Mouse (Mus musculus): ENCODE results near the gene Dmrtb1. TPM values are rescaled to one million over a fixed set of nuclear protein-coding genes. Genes with fewer than 3 reads are reported as not detected.
A peak's percentile ranks its signal among the peaks of the same experiment; 100 is the strongest.

The Dmrtb1 gene
- polyA plus RNA-seq, 1 experiment = not detected

GRCm38 (mm10) chr4:107683006-107683756, 849 bp downstream of the Dmrtb1 start:
- H3K9me3 ChIP-seq = no peaks in the 10 kb centered on the region
- TF ChIP-seq GATA1 (IDR thresholded peaks at IDR 0.05; ENCODE audit: borderline replicate concordance, low read length) (no peak), FLI1 (IDR thresholded peaks at IDR 0.05; ENCODE audit: low read length) (no peak)
- H3K4me1 ChIP-seq = peaks cover 3% of the 10 kb centered on the region
- peaks cover 61% of the 10 kb centered on the region for H3K27me3 ChIP-seq (replicated peaks)
- no peak overlapping the region for H3K4me3 ChIP-seq (replicated peaks)
- no peaks in the 10 kb centered on the region for H3K36me3 ChIP-seq (replicated peaks; ENCODE audit: low read length)

GRCm38 (mm10) chr4:107681099-107681849, 2.8 kb downstream of the Dmrtb1 start:
- H3K4me3 ChIP-seq (replicated peaks) = no peak overlapping the region
- H3K4me1 ChIP-seq = no peaks in the 10 kb centered on the region; the same call in 1 of the 2 replicates
- no peaks in the 10 kb centered on the region for H3K36me3 ChIP-seq (replicated peaks; ENCODE audit: low read length)
- H3K27me3 ChIP-seq (replicated peaks) = peaks cover 63% of the 10 kb centered on the region
- no peak for TF ChIP-seq GATA1 (IDR thresholded peaks at IDR 0.05; ENCODE audit: borderline replicate concordance, low read length)
- no peak for TF ChIP-seq FLI1 (IDR thresholded peaks at IDR 0.05; ENCODE audit: low read length)
- H3K9me3 ChIP-seq = no peaks in the 10 kb centered on the region

GRCm38 (mm10) chr4:107680311-107681098, 3.5 kb downstream of the Dmrtb1 start:
- no peak for TF ChIP-seq GATA1 (IDR thresholded peaks at IDR 0.05; ENCODE audit: borderline replicate concordance, low read length)
- TF ChIP-seq FLI1 (IDR thresholded peaks at IDR 0.05; ENCODE audit: low read length) = no peak
- H3K36me3 ChIP-seq (replicated peaks; ENCODE audit: low read length) = no peaks in the 10 kb centered on the region
- H3K27me3 ChIP-seq (replicated peaks) = peaks cover 64% of the 10 kb centered on the region
- H3K4me1 ChIP-seq = no peaks in the 10 kb centered on the region; the same call in 1 of the 2 replicates
- no peaks in the 10 kb centered on the region for H3K9me3 ChIP-seq
- no peak overlapping the region for H3K4me3 ChIP-seq (replicated peaks)

GRCm38 (mm10) chr4:107675645-107676044, 8.4 kb downstream of the Dmrtb1 start:
- peaks cover 85% of the 10 kb centered on the region for H3K27me3 ChIP-seq (replicated peaks)

GRCm38 (mm10) chr4:107674322-107674644, 9.7 kb downstream of the Dmrtb1 start:
- H3K27me3 ChIP-seq (replicated peaks) = peaks cover 82% of the 10 kb centered on the region

More at GRCm38 (mm10) chr4:107675645-107676044, 8.4 kb downstream of the Dmrtb1 start:
- TF ChIP-seq FLI1 (IDR thresholded peaks at IDR 0.05; ENCODE audit: low read length) (no peak), GATA1 (IDR thresholded peaks at IDR 0.05; ENCODE audit: borderline replicate concordance, low read length) (no peak)
- no peaks in the 10 kb centered on the region for H3K9me3 ChIP-seq
- H3K36me3 ChIP-seq (replicated peaks; ENCODE audit: low read length) = no peaks in the 10 kb centered on the region
- H3K4me3 ChIP-seq (replicated peaks) = no peak overlapping the region
- peaks cover 6% of the 10 kb centered on the region; the same call in 1 of the 2 replicates for H3K4me1 ChIP-seq

GRCm38 (mm10) chr4:107673638-107674321, 10.2 kb downstream of the Dmrtb1 start:
- H3K27me3 ChIP-seq (replicated peaks) = peaks cover 81% of the 10 kb centered on the region
- no peaks in the 10 kb centered on the region for H3K9me3 ChIP-seq
- TF ChIP-seq FLI1 (IDR thresholded peaks at IDR 0.05; ENCODE audit: low read length) (no peak), GATA1 (IDR thresholded peaks at IDR 0.05; ENCODE audit: borderline replicate concordance, low read length) (no peak)
- H3K4me3 ChIP-seq (replicated peaks) = peak overlapping the region; percentile 69
- H3K4me1 ChIP-seq = peaks cover 6% of the 10 kb centered on the region; the same call in 1 of the 2 replicates
- H3K36me3 ChIP-seq (replicated peaks; ENCODE audit: low read length) = no peaks in the 10 kb centered on the region

More at GRCm38 (mm10) chr4:107674322-107674644, 9.7 kb downstream of the Dmrtb1 start:
- H3K4me1 ChIP-seq = peaks cover 6% of the 10 kb centered on the region; the same call in 1 of the 2 replicates
- H3K9me3 ChIP-seq = no peaks in the 10 kb centered on the region
- H3K36me3 ChIP-seq (replicated peaks; ENCODE audit: low read length) = no peaks in the 10 kb centered on the region
- no peak for TF ChIP-seq FLI1 (IDR thresholded peaks at IDR 0.05; ENCODE audit: low read length)
- no peak overlapping the region for H3K4me3 ChIP-seq (replicated peaks)

- no peak overlapping the region for H3K4me3 ChIP-seq (replicated peaks)
- TF ChIP-seq FLI1 (IDR thresholded peaks at IDR 0.05; ENCODE audit: low read length) (no peak), GATA1 (IDR thresholded peaks at IDR 0.05; ENCODE audit: borderline replicate concordance, low read length) (no peak)
- no peaks in the 10 kb centered on the region for H3K36me3 ChIP-seq (replicated peaks; ENCODE audit: low read length)
- peaks cover 6% of the 10 kb centered on the region; the same call in 1 of the 2 replicates for H3K4me1 ChIP-seq
- H3K27me3 ChIP-seq (replicated peaks) = peaks cover 74% of the 10 kb centered on the region
- no peaks in the 10 kb centered on the region for H3K9me3 ChIP-seq
Measured at GRCm38 (mm10) chr4:107670731-107671130, 13.3 kb downstream of the Dmrtb1 start.

- H3K27me3 ChIP-seq (replicated peaks) = peaks cover 56% of the 10 kb centered on the region
- H3K36me3 ChIP-seq (replicated peaks; ENCODE audit: low read length) = no peaks in the 10 kb centered on the region
- no peaks in the 10 kb centered on the region for H3K9me3 ChIP-seq
- no peak overlapping the region for H3K4me3 ChIP-seq (replicated peaks)
- TF ChIP-seq FLI1 (IDR thresholded peaks at IDR 0.05; ENCODE audit: low read length) (no peak), GATA1 (IDR thresholded peaks at IDR 0.05; ENCODE audit: borderline replicate concordance, low read length) (no peak)
- H3K4me1 ChIP-seq = no peaks in the 10 kb centered on the region
Measured at GRCm38 (mm10) chr4:107668514-107668913, 15.5 kb downstream of the Dmrtb1 start.

- Histone ChIP-seq H3K27me3 (replicated peaks) (peaks cover 49% of the 10 kb centered on the region), H3K4me1 (no peaks in the 10 kb centered on the region), H3K9me3 (no peaks in the 10 kb centered on the region), H3K4me3 (replicated peaks) (no peak overlapping the region), H3K36me3 (replicated peaks; ENCODE audit: low read length) (no peaks in the 10 kb centered on the region)
- TF ChIP-seq FLI1 (IDR thresholded peaks at IDR 0.05; ENCODE audit: low read length) (no peak), GATA1 (IDR thresholded peaks at IDR 0.05; ENCODE audit: borderline replicate concordance, low read length) (no peak)
Measured at GRCm38 (mm10) chr4:107660649-107661048, 23.4 kb downstream of the Dmrtb1 start.

All from megakaryocyte, embryonic 14.5 days (primary cell).